Mouse (Mus musculus) ovary, adult 2 months (tissue): ENCODE results near the gene Gm13057. TPM values are rescaled to one million over a fixed set of nuclear protein-coding genes. Genes with fewer than 3 reads are reported as not detected.

Source experiments
- polyA plus RNA-seq: library from polyadenylated mRNA; depleted of rRNA; stranded (reverse); fragments of >200 nt; gene quantifications from 2 replicates; pipeline ENCODE4 v1.2.3, GENCODE M21; 2012; rRNA removed

Gm13057 gene
- not detected in 2 replicates for polyA plus RNA-seq

DNA sequence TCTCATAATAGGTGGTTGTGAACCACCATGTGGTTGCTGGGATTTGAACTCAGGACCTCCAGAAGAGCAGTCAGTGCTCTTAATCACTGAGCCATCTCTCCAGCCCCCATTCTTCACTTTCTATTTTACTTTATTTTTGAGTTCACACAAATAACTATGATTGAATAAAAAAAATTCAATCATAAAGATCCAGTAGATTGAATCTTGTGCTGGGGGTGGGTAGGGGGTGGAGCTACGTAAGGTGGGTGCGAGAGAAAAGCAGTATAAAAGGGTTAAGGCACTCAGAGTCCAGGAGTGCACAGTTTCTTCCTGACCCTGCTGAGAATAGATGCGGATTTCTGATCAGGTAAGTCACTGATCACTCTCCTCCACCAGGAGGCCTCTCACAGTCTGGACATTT is at the start of gene Gm13057, which contains the start of gene BC080695:
Gene Gm13057 (plus strand): TSS at position 310 of the 400 bp plus-strand sequence.
Gene BC080695 (plus strand): TSS at position 301 of the 400 bp plus-strand sequence.

GRCm38 (mm10) chr4:143511043-143511442 is 40.5 kb upstream of the Gm13057 start, which contains the start of gene Gm13043:
TSS of gene Gm13043 (plus strand) at chr4:143511343.

DNA sequence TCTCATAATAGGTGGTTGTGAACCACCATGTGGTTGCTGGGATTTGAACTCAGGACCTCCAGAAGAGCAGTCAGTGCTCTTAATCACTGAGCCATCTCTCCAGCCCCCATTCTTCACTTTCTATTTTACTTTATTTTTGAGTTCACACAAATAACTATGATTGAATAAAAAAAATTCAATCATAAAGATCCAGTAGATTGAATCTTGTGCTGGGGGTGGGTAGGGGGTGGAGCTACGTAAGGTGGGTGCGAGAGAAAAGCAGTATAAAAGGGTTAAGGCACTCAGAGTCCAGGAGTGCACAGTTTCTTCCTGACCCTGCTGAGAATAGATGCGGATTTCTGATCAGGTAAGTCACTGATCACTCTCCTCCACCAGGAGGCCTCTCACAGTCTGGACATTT is 15.9 kb upstream of the Gm13057 start, which contains the start of gene Gm13040:
Gene Gm13040 (plus strand): TSS at position 301 of the 400 bp plus-strand sequence.

Other genes starting within 250 kb of the Gm13057 start
- 2.3 and 3.3 TPM in 2 replicates for gene Lrrc38, start 202.0 kb upstream of the Gm13057 start, polyA plus RNA-seq
- 0.12 TPM in 1 of 2 replicates, not detected in the other for gene Pramel1, start 157.3 kb upstream of the Gm13057 start, polyA plus RNA-seq
- 4.5 and 6.2 TPM in 2 replicates for gene Pramef8, start 139.3 kb upstream of the Gm13057 start, polyA plus RNA-seq
- 0.85 and 1.8 TPM in 2 replicates for gene Oog4, start 101.4 kb upstream of the Gm13057 start, polyA plus RNA-seq
- gene Gm13043, start 40.4 kb upstream of the Gm13057 start, polyA plus RNA-seq, result not detected in 2 replicates
- gene Gm13040, start 15.8 kb upstream of the Gm13057 start, polyA plus RNA-seq, result not detected in 2 replicates
- not detected in 2 replicates for gene BC080695, start within 50 bp of the Gm13057 start, polyA plus RNA-seq
- gene Gm13083, start 63.3 kb downstream of the Gm13057 start, polyA plus RNA-seq, result not detected in 2 replicates
- not detected in 2 replicates for gene Gm13088, start 105.5 kb downstream of the Gm13057 start, polyA plus RNA-seq
- not detected in 2 replicates for gene Gm13089, start 151.0 kb downstream of the Gm13057 start, polyA plus RNA-seq
- gene Gm13078, start 167.7 kb downstream of the Gm13057 start, polyA plus RNA-seq, result not detected in 2 replicates
- gene Gm13023, start 237.6 kb downstream of the Gm13057 start, polyA plus RNA-seq, result 2.2 and 2.8 TPM in 2 replicates